Mouse (Mus musculus) thymus, adult 2 months (tissue): ENCODE data around the gene Thnsl1.

Experiments
- CTCF ChIP-seq: fragments of 200-500 bp; IDR thresholded peaks from 2 replicates; pipeline ENCODE4 v1.5.1; 2012; ENCODE audit warnings: mild to moderate bottlenecking, control low read depth, low read length, moderate library complexity, borderline replicate concordance; ENCODE audit not compliant: control insufficient read depth, poor library complexity, insufficient read depth; ENCODE audit errors: extremely low read depth
- POLR2A ChIP-seq: fragments of 200-500 bp; IDR thresholded peaks from 2 replicates; pipeline ENCODE4 v1.6.1; 2012; ENCODE audit warnings: mild to moderate bottlenecking, low read length, control low read depth, moderate library complexity; ENCODE audit not compliant: control insufficient read depth, poor library complexity, insufficient read depth; ENCODE audit errors: extremely low read depth

GRCm38 (mm10) chr2:21205831-21206159 is 271 bp downstream of the Thnsl1 start:
- TF ChIP-seq POLR2A, result no peak
- no peak for TF ChIP-seq CTCF
